In genomic region chr17:85256930-85257329, GRCm38 (mm10) we compare ENCODE assay signal across 10 mouse cellular contexts.
DNase-seq lines count a peak whose midpoint lies in the region; ATAC-seq and TF ChIP-seq lines count a peak whose summit lies in the region.
"Had no signal": no experiment of that assay in that cellular context is flagged by ENCODE, and none has a peak within 500 bp of the region (broad histone marks: within the 10 kb centered on the region; RNA-seq: fewer than 3 reads in every experiment).

No protein-coding gene starts in this region.

- H3K9me3 ChIP-seq in E14TG2a.4 (ENCODE audit: low read length), result no peaks in the 10 kb centered on the region
- no peaks in the 10 kb centered on the region for H3K9me3 ChIP-seq in hindbrain, embryonic 10.5 days
- H3K9me3 ChIP-seq in liver, postnatal 0 days (ENCODE audit: low read length), result no peaks in the 10 kb centered on the region

- H3K4me2 ChIP-seq in liver, postnatal 0 days (ENCODE audit: low read depth, low read length), result peak overlapping the region; percentile 39

- no peak for TF ChIP-seq EP300 in liver, postnatal 0 days (IDR thresholded peaks at IDR 0.05; ENCODE audit: low read depth)

- peak overlapping the region; percentile 54; the same call in 1 of the 2 replicates for H3K4me3 ChIP-seq in E14TG2a.4 (replicated peaks; ENCODE audit: low read length)
- peak overlapping the region; percentile 33 for H3K4me3 ChIP-seq in hindbrain, embryonic 10.5 days
- H3K4me3 ChIP-seq in liver, postnatal 0 days (ENCODE audit: low read depth, low read length), result no peak overlapping the region
- H3K4me3 ChIP-seq in thymus, adult 2 months (ENCODE audit: control insufficient read depth, insufficient read depth, low read length), result no peak overlapping the region

- peak; percentile 61 for DNase-seq in embryo, embryonic 10.5 days (ENCODE audit: low spot score)
- DNase-seq in hindbrain, embryonic 10.5 days (ENCODE audit: low spot score), result peak; percentile 35
- DNase-seq in liver, postnatal 0 days, result no peak
- DNase-seq in frontal cortex, postnatal 25 days (ENCODE audit: low spot score in 2 of 2), result no peak
- no peak for DNase-seq in left cerebral cortex, postnatal 10 days (ENCODE audit: extremely low spot score in 1 of 2, low spot score in 2 of 2)
- DNase-seq in cerebellum, adult 18-20 months, result no peak
- DNase-seq in thymus, adult 2 months, result no peak
- DNase-seq: adrenal gland, postnatal 14 days; thymus, adult 18-20 months had no signal

- peaks cover 15% of the 10 kb centered on the region for H3K4me1 ChIP-seq in E14TG2a.4 (replicated peaks; ENCODE audit: low read depth, low read length)
- H3K4me1 ChIP-seq in hindbrain, embryonic 10.5 days (replicated peaks), result peaks cover 17% of the 10 kb centered on the region
- no peaks in the 10 kb centered on the region for H3K4me1 ChIP-seq in liver, postnatal 0 days (ENCODE audit: insufficient read depth)
- H3K4me1 ChIP-seq in thymus, adult 2 months (replicated peaks; ENCODE audit: control insufficient read depth, insufficient read depth, low read length), result no peaks in the 10 kb centered on the region

- peak overlapping the region; percentile 53 for H3K27ac ChIP-seq in hindbrain, embryonic 10.5 days
- no peak overlapping the region for H3K27ac ChIP-seq in liver, postnatal 0 days (ENCODE audit: low read depth)
- H3K27ac ChIP-seq in thymus, adult 2 months (ENCODE audit: control insufficient read depth, insufficient read depth, low read length), result no peak overlapping the region

- peaks cover 18% of the 10 kb centered on the region for H3K27me3 ChIP-seq in E14TG2a.4 (ENCODE audit: insufficient read depth, low read length)
- peaks cover 18% of the 10 kb centered on the region for H3K27me3 ChIP-seq in hindbrain, embryonic 10.5 days (ENCODE audit: insufficient read depth, poor library complexity, severe bottlenecking)
- H3K27me3 ChIP-seq in liver, postnatal 0 days (ENCODE audit: insufficient read depth, low read length), result no peaks in the 10 kb centered on the region
- no peaks in the 10 kb centered on the region for H3K27me3 ChIP-seq in thymus, adult 2 months (ENCODE audit: control insufficient read depth, insufficient read depth, low read length)

- TF ChIP-seq CTCF in E14TG2a.4 (conservative IDR thresholded peaks at IDR 0.05; ENCODE audit: low read length), result no peak
- no peak for TF ChIP-seq CTCF in liver, postnatal 0 days (IDR thresholded peaks at IDR 0.05; ENCODE audit: low read depth)
- TF ChIP-seq CTCF in thymus, adult 2 months (IDR thresholded peaks at IDR 0.05; ENCODE audit: borderline replicate concordance, control insufficient read depth, extremely low read depth, insufficient read depth, low read length, poor library complexity), result no peak

- intact Hi-C loops in left cerebral cortex, postnatal 10 days (cut with DNase I), result no loop called here

- ATAC-seq in liver, postnatal 0 days, result no peak

- TF ChIP-seq POLR2A in thymus, adult 2 months (IDR thresholded peaks at IDR 0.05; ENCODE audit: control insufficient read depth, extremely low read depth, insufficient read depth, low read length, poor library complexity), result no peak

- WGBS in hindbrain, embryonic 10.5 days, result 5% methylated on average over 9 of the region's 9 CpGs
- WGBS in liver, postnatal 0 days (ENCODE audit: insufficient replicate concordance), result 34% methylated on average over 9 of the region's 9 CpGs
- WGBS in thymus, adult 2 months, result 74% methylated on average over 9 of the region's 9 CpGs

- H3K9ac ChIP-seq in liver, postnatal 0 days (replicated peaks), result no peak overlapping the region

- no peaks in the 10 kb centered on the region for H3K36me3 ChIP-seq in E14TG2a.4 (ENCODE audit: insufficient read depth, low read length)
- H3K36me3 ChIP-seq in hindbrain, embryonic 10.5 days, result no peaks in the 10 kb centered on the region
- no peaks in the 10 kb centered on the region for H3K36me3 ChIP-seq in liver, postnatal 0 days (replicated peaks; ENCODE audit: insufficient read depth, low read length)
- H3K36me3 ChIP-seq in thymus, adult 2 months (ENCODE audit: control insufficient read depth, insufficient read depth, low read length), result no peaks in the 10 kb centered on the region

Comparison
In these comparisons a context has a peak if more than half of its experiments do, and no peak if none do; other contexts are left out.
1. H3K4me3 ChIP-seq: peak in E14TG2a.4 (single experiment) and hindbrain, embryonic 10.5 days (single experiment); none in liver, postnatal 0 days (single experiment) and thymus, adult 2 months (single experiment).
2. DNase-seq: peak in embryo, embryonic 10.5 days (single experiment) and hindbrain, embryonic 10.5 days (single experiment); none in liver, postnatal 0 days (single experiment), frontal cortex, postnatal 25 days (0 of 2), left cerebral cortex, postnatal 10 days (0 of 2), cerebellum, adult 18-20 months (0 of 2) and thymus, adult 2 months (single experiment).